Mouse (Mus musculus): ENCODE measurements around the gene Fth1. TPM values are rescaled to one million over a fixed set of nuclear protein-coding genes. Genes with fewer than 3 reads are reported as not detected.

Gene Fth1
- total and polyA plus RNA-seq, 2 experiments from 2014 or later = 443 to 2,616 TPM

GRCm38 (mm10) chr19:9989884-9990256 lies 9.5 kb downstream of the Fth1 start:
- peaks cover 18% of the 10 kb centered on the region for H3K36me3 ChIP-seq (ENCODE audit: insufficient read depth, low read length)
- ATAC-seq = no peak
- no peak for TF ChIP-seq CTCF (IDR thresholded peaks at IDR 0.05; ENCODE audit: low read depth)

GRCm38 (mm10) chr19:9991304-9991703 lies 10.9 kb downstream of the Fth1 start:
- no peaks in the 10 kb centered on the region for H3K4me1 ChIP-seq (ENCODE audit: insufficient read depth, low read length)
- no peaks in the 10 kb centered on the region for H3K27me3 ChIP-seq (ENCODE audit: insufficient read depth, low read length)
- H3K4me2 ChIP-seq (ENCODE audit: low read depth, low read length) = no peak overlapping the region
- WGBS = 27% methylated on average over 5 of the region's 5 CpGs
- no peak overlapping the region for H3K9ac ChIP-seq (replicated peaks; ENCODE audit: low read length)
- ATAC-seq (peak; percentile 8), DNase-seq (ENCODE audit: low spot score) (peak; percentile 82)
- H3K4me3 ChIP-seq (ENCODE audit: low read length) = no peak overlapping the region
- peaks cover 3% of the 10 kb centered on the region; the same call in 1 of the 2 replicates for H3K36me3 ChIP-seq (ENCODE audit: insufficient read depth, low read length)
- H3K9me3 ChIP-seq (ENCODE audit: low read length) = no peaks in the 10 kb centered on the region
- TF ChIP-seq CTCF (IDR thresholded peaks at IDR 0.05; ENCODE audit: low read depth) = peak; percentile 88
- no peak overlapping the region for H3K27ac ChIP-seq

More at GRCm38 (mm10) chr19:9989884-9990256, 9.5 kb downstream of the Fth1 start:
- no peaks in the 10 kb centered on the region for H3K27me3 ChIP-seq (ENCODE audit: insufficient read depth, low read length)
- H3K4me2 ChIP-seq (ENCODE audit: low read depth, low read length) = no peak overlapping the region
- no peaks in the 10 kb centered on the region for H3K4me1 ChIP-seq (ENCODE audit: insufficient read depth, low read length)
- H3K4me3 ChIP-seq (ENCODE audit: low read length) = no peak overlapping the region
- no peaks in the 10 kb centered on the region for H3K9me3 ChIP-seq (ENCODE audit: low read length)
- no peak overlapping the region for H3K9ac ChIP-seq (replicated peaks; ENCODE audit: low read length)
- H3K27ac ChIP-seq = no peak overlapping the region
- DNase-seq (ENCODE audit: low spot score) = no peak

GRCm38 (mm10) chr19:9992011-9992958 lies 11.9 kb downstream of the Fth1 start:
- Histone ChIP-seq H3K9me3 (ENCODE audit: low read length) (no peaks in the 10 kb centered on the region), H3K36me3 (ENCODE audit: insufficient read depth, low read length) (no peaks in the 10 kb centered on the region), H3K4me1 (ENCODE audit: insufficient read depth, low read length) (no peaks in the 10 kb centered on the region), H3K9ac (replicated peaks; ENCODE audit: low read length) (peak overlapping the region; percentile 39), H3K27ac (no peak overlapping the region), H3K27me3 (ENCODE audit: insufficient read depth, low read length) (no peaks in the 10 kb centered on the region), H3K4me2 (ENCODE audit: low read depth, low read length) (peak overlapping the region; percentile 54), H3K4me3 (ENCODE audit: low read length) (peak overlapping the region; percentile 26)
- ATAC-seq (peak; percentile 64), DNase-seq (ENCODE audit: low spot score) (no peak)
- TF ChIP-seq CTCF (IDR thresholded peaks at IDR 0.05; ENCODE audit: low read depth) = no peak
- 48% methylated on average over 26 of the region's 26 CpGs for WGBS

- Histone ChIP-seq H3K4me3 (ENCODE audit: low read length) (peak overlapping the region; percentile 26), H3K4me2 (ENCODE audit: low read depth, low read length) (peak overlapping the region; percentile 54), H3K4me1 (ENCODE audit: insufficient read depth, low read length) (no peaks in the 10 kb centered on the region), H3K9ac (replicated peaks; ENCODE audit: low read length) (peak overlapping the region; percentile 39), H3K36me3 (ENCODE audit: insufficient read depth, low read length) (no peaks in the 10 kb centered on the region), H3K27me3 (ENCODE audit: insufficient read depth, low read length) (no peaks in the 10 kb centered on the region), H3K9me3 (ENCODE audit: low read length) (no peaks in the 10 kb centered on the region), H3K27ac (no peak overlapping the region)
- ATAC-seq (peak; percentile 93), DNase-seq (ENCODE audit: low spot score) (peak; percentile 88)
- TF ChIP-seq CTCF (IDR thresholded peaks at IDR 0.05; ENCODE audit: low read depth) = peak; percentile 87
- 4% methylated on average over 17 of the region's 17 CpGs for WGBS
These were observed 12.7 kb downstream of the Fth1 start for GRCm38 (mm10) chr19:9993036-9993656.

- H3K36me3 ChIP-seq (ENCODE audit: insufficient read depth, low read length) = no peaks in the 10 kb centered on the region
- WGBS = 75% methylated on average over 12 of the region's 12 CpGs
- H3K27ac ChIP-seq = no peak overlapping the region
These were observed 17.0 kb downstream of the Fth1 start for GRCm38 (mm10) chr19:9997204-9998062.

GRCm38 (mm10) chr19:9998063-9998416 lies 17.6 kb downstream of the Fth1 start:
- Histone ChIP-seq H3K27ac (no peak overlapping the region), H3K36me3 (ENCODE audit: insufficient read depth, low read length) (no peaks in the 10 kb centered on the region), H3K4me1 (ENCODE audit: insufficient read depth, low read length) (no peaks in the 10 kb centered on the region), H3K27me3 (ENCODE audit: insufficient read depth, low read length) (no peaks in the 10 kb centered on the region), H3K4me2 (ENCODE audit: low read depth, low read length) (no peak overlapping the region), H3K4me3 (ENCODE audit: low read length) (no peak overlapping the region), H3K9ac (replicated peaks; ENCODE audit: low read length) (no peak overlapping the region), H3K9me3 (ENCODE audit: low read length) (no peaks in the 10 kb centered on the region)
- no peak for ATAC-seq
- TF ChIP-seq CTCF (IDR thresholded peaks at IDR 0.05; ENCODE audit: low read depth) = no peak
- DNase-seq (ENCODE audit: low spot score) = no peak
- WGBS = 78% methylated on average over 2 of the region's 2 CpGs

More at GRCm38 (mm10) chr19:9997204-9998062, 17.0 kb downstream of the Fth1 start:
- Histone ChIP-seq H3K4me3 (ENCODE audit: low read length) (no peak overlapping the region), H3K4me2 (ENCODE audit: low read depth, low read length) (no peak overlapping the region), H3K9me3 (ENCODE audit: low read length) (no peaks in the 10 kb centered on the region), H3K27me3 (ENCODE audit: insufficient read depth, low read length) (no peaks in the 10 kb centered on the region), H3K4me1 (ENCODE audit: insufficient read depth, low read length) (no peaks in the 10 kb centered on the region), H3K9ac (replicated peaks; ENCODE audit: low read length) (no peak overlapping the region)
- no peak for ATAC-seq
- DNase-seq (ENCODE audit: low spot score) = no peak
- TF ChIP-seq CTCF (IDR thresholded peaks at IDR 0.05; ENCODE audit: low read depth) = no peak
